Mouse (Mus musculus): ENCODE results near the gene Neurl1b. TPM values are rescaled to one million over a fixed set of nuclear protein-coding genes. Genes with fewer than 3 reads are reported as not detected.

The Neurl1b gene
- polyA plus RNA-seq, 1 experiment from 2014 or later: 0.19 TPM

DNA sequence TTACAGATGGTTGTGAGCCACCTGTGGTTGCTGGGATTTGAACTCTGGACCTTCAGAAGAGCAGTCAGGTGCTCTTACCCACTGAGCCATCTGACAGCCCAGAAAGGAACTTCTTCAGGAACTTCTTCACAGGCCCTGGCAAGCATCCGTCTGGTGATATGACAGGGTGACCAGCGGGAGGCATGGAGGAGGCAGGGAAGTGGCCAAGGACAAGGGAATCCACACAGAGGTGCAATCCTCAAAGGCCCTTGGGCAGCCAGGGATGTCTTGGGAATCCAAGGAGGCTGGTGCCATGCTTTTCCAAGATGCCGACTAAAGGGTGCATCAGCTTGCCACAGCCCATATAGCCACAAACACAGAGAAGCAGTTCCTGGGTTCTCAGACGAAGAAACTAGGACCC is 53.0 kb downstream of the Neurl1b start:
- DNase-seq (ENCODE audit: low spot score): no peak
- Histone ChIP-seq H3K4me1 (peaks cover 7% of the 10 kb centered on the region), H3K36me3 (no peaks in the 10 kb centered on the region), H3K4me3 (no peak overlapping the region), H3K9me3 (replicated peaks) (no peaks in the 10 kb centered on the region), H3K27ac (replicated peaks) (no peak overlapping the region), H3K27me3 (ENCODE audit: low read depth, poor library complexity, severe bottlenecking) (peaks cover 14% of the 10 kb centered on the region; the same call in 1 of the 2 replicates)
- 87% methylated on average over 4 of the region's 4 CpGs for WGBS

DNA sequence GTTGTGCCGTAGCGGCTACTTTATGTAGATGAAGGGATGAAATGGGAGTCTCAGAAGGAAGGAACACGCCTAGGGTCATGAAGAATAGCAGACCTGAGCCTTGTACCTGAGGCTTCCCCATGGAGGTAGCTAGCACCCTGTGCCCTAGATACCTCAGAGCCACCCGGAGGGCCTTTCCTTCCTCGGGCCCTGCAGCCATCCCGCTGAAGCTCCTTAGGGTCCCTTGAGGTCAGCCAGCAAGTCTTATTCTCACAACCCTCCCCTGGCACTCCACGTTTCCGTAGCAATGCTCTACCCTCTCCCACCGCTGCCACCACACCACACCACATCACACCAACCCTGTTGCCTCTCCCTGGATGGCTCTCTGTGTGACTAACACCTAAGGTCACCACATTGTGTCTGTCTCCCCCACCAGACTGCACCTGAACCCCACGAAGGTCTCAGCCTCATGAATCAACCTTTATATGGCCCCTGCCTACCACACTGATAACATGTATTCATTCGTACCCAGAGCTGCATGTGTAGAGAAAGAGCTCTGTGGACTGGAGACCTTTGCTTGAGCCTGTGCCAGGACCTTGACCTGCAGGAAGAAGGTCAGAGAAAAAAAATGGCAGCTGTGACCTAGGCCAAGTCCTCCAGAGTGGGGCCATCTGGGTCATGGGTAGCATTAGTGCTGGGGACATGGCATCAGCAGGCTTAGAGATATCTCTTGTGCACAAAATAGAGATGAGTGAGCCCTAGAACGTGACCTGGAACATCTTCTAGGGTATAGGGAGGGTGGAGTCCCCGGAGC is 53.7 kb downstream of the Neurl1b start:
- Histone ChIP-seq H3K4me3 (no peak overlapping the region), H3K9me3 (replicated peaks) (no peaks in the 10 kb centered on the region), H3K4me1 (peaks cover 5% of the 10 kb centered on the region), H3K36me3 (no peaks in the 10 kb centered on the region), H3K27ac (replicated peaks) (no peak overlapping the region), H3K27me3 (ENCODE audit: low read depth, poor library complexity, severe bottlenecking) (peaks cover 12% of the 10 kb centered on the region; the same call in 1 of the 2 replicates)
- DNase-seq (ENCODE audit: low spot score): no peak
- 83% methylated on average over 13 of the region's 13 CpGs for WGBS

DNA sequence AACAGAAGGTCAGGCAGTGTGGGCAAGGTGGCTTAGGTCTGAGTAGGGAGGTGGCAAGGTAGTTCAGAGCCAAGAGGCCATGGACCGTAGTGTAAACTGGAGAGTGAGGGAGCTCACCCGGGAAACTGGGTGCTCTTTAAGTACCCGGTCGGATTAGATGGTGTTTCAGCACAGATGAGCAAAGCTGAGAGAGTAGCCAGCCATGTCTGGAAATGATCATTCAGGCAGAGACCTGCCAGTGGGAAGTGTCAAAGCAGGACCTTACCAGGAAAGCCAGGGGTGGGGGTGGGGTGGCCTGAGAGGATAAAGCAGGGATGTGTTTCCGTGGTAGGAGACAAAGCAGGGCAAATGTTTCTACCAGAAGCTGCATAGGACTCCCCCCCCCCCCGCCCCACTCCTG is 62.2 kb downstream of the Neurl1b start:
- no peaks in the 10 kb centered on the region for H3K9me3 ChIP-seq (replicated peaks)
- DNase-seq (ENCODE audit: low spot score): no peak

DNA sequence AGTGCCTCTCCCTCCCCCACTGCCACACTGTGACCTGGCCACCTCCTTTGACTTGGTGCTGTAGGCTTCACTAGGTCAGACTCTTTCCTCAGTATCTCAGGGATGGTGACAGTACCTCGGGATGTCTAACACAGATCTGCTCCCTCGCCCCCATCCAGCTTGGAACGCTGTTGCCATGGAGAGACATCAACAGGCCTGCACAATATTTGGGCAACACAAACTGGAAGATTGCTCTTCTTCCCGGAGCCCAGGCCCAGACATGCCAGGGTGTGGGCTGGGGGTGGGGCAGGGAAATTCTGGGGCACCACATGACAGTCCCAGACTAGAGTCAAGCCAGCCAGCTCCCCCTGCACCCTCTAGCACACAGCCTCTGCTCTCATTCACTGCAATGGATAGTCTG is 64.0 kb downstream of the Neurl1b start:
- Histone ChIP-seq H3K27me3 (ENCODE audit: low read depth, poor library complexity, severe bottlenecking) (no peaks in the 10 kb centered on the region), H3K27ac (replicated peaks) (no peak overlapping the region), H3K36me3 (no peaks in the 10 kb centered on the region), H3K9me3 (replicated peaks) (no peaks in the 10 kb centered on the region), H3K4me3 (no peak overlapping the region), H3K4me1 (no peaks in the 10 kb centered on the region)
- DNase-seq (ENCODE audit: low spot score): no peak
- 85% methylated on average over 4 of the region's 4 CpGs for WGBS

More for the DNA sequence above, 62.2 kb downstream of the Neurl1b start:
- Histone ChIP-seq H3K36me3 (no peaks in the 10 kb centered on the region), H3K27me3 (ENCODE audit: low read depth, poor library complexity, severe bottlenecking) (no peaks in the 10 kb centered on the region), H3K27ac (replicated peaks) (no peak overlapping the region), H3K4me3 (no peak overlapping the region), H3K4me1 (no peaks in the 10 kb centered on the region)
- WGBS: 72% methylated on average over 6 of the region's 6 CpGs

DNA sequence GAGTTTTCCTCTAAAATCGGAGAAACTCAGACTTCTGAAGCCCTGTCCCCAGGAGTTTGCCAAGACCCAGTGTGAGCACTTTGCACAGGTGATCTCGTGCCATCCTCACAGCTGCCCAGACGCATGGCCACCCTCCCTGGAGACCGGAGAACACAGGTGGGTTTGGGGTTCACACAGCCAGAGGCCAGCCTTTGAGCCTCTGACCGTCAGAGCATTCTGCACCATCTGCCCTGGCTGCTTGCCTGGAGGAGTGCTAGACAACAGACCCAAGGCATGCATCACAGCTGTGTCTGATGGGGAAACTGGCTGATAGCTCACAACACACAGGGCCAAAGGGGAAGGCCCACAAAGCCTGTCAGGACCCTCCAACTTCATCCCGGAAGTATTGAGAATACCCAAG is 65.0 kb downstream of the Neurl1b start:
- Histone ChIP-seq H3K4me3 (no peak overlapping the region), H3K36me3 (no peaks in the 10 kb centered on the region), H3K9me3 (replicated peaks) (no peaks in the 10 kb centered on the region), H3K27ac (replicated peaks) (no peak overlapping the region), H3K27me3 (ENCODE audit: low read depth, poor library complexity, severe bottlenecking) (no peaks in the 10 kb centered on the region), H3K4me1 (no peaks in the 10 kb centered on the region)
- WGBS: 85% methylated on average over 6 of the region's 6 CpGs
- DNase-seq (ENCODE audit: low spot score): no peak

DNA sequence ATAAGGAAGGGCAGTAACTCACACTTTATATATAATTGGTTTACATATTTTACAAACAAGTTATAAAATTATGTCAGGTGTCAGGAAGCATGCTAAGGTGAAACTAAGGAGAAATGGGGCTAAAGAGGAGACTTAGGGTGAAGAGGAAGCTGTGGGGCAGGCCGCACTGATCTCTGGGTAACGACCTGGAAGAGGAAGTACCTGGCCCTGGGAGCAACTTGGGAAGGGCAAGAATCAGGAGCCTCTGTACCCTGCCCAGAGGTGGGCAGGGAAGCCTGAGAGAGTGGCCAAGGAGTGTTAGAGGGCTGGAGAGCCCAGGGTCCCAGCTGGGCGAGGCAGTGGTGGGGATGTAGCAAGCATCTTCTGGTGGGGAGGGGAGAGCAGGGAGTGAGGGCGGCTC is 66.3 kb downstream of the Neurl1b start:
- H3K4me3 ChIP-seq: no peak overlapping the region
- WGBS: 81% methylated on average over 4 of the region's 4 CpGs
- no peaks in the 10 kb centered on the region for H3K4me1 ChIP-seq
- DNase-seq (ENCODE audit: low spot score): no peak
- H3K36me3 ChIP-seq: no peaks in the 10 kb centered on the region
- no peak overlapping the region; the same call in 1 of the 2 replicates for H3K27ac ChIP-seq (replicated peaks)
- H3K27me3 ChIP-seq (ENCODE audit: low read depth, poor library complexity, severe bottlenecking): no peaks in the 10 kb centered on the region
- H3K9me3 ChIP-seq (replicated peaks): no peaks in the 10 kb centered on the region

DNA sequence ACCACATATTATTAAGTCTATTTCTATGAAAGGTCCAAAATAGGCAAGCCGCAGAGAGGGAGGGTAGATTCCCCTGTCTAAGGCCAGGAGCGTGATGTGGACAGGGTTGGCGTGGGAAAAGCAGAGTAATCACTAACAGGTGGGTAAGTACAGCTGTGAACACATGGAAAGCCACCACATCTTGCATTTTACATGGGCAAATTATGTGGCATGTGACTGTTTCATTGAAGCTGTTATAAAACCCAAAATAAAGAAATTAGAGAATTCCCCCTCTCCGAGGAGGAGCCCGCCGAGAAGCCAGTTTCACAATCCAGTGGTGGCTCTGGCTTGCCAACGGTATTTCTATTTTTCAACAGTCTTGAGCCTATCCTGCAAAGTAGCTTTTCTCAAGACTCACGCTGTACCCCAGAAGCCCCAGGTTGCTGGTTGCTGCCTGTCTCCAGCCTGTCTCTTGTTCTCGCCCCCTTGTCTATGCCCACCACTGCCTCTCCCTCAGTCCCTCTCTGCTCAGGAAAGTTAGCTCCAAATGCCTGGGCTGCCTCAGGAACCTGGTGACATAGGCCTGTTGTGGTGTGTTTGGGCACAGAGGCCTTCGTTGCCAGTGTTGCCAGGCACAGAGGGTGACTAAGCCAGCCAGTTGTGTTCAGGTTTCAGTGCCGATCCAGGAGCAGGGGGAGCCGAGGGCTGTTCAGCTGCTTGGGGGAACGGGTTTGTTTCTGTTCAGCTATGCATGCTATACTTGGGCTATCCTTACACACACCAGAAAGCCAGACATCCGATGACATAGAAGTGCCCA is 70.2 kb downstream of the Neurl1b start:
- no peak for DNase-seq (ENCODE audit: low spot score)
- WGBS: 87% methylated on average over 14 of the region's 14 CpGs
- Histone ChIP-seq H3K4me3 (no peak overlapping the region), H3K27me3 (ENCODE audit: low read depth, poor library complexity, severe bottlenecking) (no peaks in the 10 kb centered on the region), H3K4me1 (no peaks in the 10 kb centered on the region), H3K9me3 (replicated peaks) (no peaks in the 10 kb centered on the region), H3K36me3 (no peaks in the 10 kb centered on the region), H3K27ac (replicated peaks) (no peak overlapping the region)

DNA sequence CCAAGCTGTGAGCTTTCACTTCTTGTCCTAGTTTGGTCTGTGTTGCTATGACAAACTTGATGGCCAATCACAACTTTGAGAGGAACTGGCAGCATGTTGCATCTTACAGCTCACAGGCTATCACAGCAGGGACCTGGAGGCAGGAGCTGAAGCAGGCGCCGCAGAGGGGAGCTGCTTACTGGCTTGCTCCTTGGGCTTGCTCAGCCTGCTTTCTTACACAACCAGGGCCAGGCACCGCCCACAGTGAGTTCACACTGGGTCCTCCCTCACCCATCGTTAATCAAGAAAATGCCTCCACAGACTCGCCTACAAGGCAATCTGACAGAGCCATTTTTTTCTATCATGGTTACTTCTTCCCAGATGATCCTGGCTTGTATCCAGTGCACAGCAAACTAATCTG is 72.6 kb downstream of the Neurl1b start:
- Histone ChIP-seq H3K4me3 (no peak overlapping the region), H3K9me3 (replicated peaks) (peaks cover 6% of the 10 kb centered on the region; the same call in 1 of the 2 replicates), H3K27ac (replicated peaks) (no peak overlapping the region), H3K36me3 (no peaks in the 10 kb centered on the region), H3K4me1 (no peaks in the 10 kb centered on the region), H3K27me3 (ENCODE audit: low read depth, poor library complexity, severe bottlenecking) (no peaks in the 10 kb centered on the region)
- DNase-seq (ENCODE audit: low spot score): no peak
- 76% methylated on average over 5 of the region's 5 CpGs for WGBS

DNA sequence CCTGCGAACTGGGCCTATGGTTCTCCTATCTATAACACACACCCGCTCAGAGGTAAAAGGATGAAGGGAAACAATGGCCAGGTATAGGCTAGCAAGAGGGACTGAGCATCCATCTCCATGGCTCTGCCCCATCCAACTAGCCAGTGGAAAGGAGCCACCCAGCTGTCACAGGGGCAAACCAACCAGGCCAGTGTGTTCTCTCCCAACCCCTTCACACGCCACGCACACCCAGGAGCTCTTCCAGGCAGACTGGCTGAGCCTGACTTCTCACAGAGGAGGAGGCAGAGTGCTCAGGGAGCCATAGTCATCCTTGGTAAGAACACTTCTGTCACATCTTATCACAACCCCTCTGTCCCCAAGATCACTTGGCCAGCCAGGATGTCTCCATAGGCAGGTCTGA is 73.3 kb downstream of the Neurl1b start:
- no peak overlapping the region for H3K27ac ChIP-seq (replicated peaks)

DNA sequence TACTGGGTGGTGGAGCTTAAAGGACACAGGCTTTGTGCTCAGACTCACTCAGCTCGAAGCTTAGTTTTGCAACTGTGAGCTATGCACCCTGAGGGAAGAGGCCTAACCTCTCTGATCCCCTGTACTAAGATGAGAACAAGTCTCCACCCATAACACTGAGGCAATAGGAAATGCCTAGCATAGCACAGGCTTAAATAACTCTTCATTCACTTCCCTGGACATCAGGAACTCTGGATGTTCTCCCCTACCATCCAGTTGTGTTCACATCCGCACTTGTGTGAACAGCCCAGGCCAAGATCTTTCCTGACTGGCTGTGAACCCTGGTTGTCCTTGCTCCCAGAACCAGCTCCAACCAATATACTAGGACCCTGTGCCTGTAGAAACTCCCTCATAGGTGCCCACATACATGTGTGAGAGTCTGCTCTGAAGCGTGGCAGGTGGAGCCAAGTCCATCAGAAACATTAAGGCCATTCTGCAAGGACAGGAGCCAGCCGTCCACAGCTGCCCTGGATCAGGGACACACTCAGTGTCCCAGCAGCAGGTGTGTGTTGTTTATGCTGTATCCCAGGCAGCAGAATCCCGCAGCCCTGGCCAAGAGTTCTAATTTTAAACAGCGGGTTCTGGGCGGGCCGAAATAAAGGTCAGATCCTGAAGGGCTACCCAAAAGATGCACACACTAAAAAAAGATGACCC is 74.2 kb downstream of the Neurl1b start:
- no peak overlapping the region for H3K4me3 ChIP-seq
- peaks cover 20% of the 10 kb centered on the region for H3K9me3 ChIP-seq (replicated peaks)
- DNase-seq (ENCODE audit: low spot score): no peak
- H3K27ac ChIP-seq (replicated peaks): no peak overlapping the region
- no peaks in the 10 kb centered on the region for H3K36me3 ChIP-seq
- H3K4me1 ChIP-seq: no peaks in the 10 kb centered on the region
- WGBS: 87% methylated on average over 8 of the region's 8 CpGs
- H3K27me3 ChIP-seq (ENCODE audit: low read depth, poor library complexity, severe bottlenecking): no peaks in the 10 kb centered on the region

More for the DNA sequence above, 73.3 kb downstream of the Neurl1b start:
- DNase-seq (ENCODE audit: low spot score): no peak
- WGBS: 89% methylated on average over 4 of the region's 4 CpGs
- Histone ChIP-seq H3K4me3 (no peak overlapping the region), H3K4me1 (no peaks in the 10 kb centered on the region), H3K36me3 (no peaks in the 10 kb centered on the region), H3K27me3 (ENCODE audit: low read depth, poor library complexity, severe bottlenecking) (no peaks in the 10 kb centered on the region), H3K9me3 (replicated peaks) (peaks cover 13% of the 10 kb centered on the region)

DNA sequence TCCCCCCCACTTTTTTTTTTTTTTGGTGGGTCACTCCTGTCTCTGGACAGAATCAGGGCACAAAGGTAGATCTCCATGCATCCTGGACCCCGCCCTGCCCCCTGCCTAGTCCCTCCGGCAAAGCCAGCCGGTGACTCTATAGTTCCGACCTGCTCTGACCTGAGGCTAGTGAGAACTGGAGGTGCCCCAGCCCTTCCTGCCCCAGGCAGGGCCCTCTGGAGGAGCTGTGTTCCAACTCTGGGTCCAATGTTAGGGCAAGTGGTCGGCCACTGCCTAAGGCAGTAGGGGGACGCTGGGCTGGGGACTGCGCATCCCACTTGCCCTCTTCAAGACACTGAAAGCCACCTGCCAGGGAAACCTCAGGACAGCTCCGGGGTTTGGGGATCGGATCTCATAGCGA is 75.4 kb downstream of the Neurl1b start:
- H3K27ac ChIP-seq (replicated peaks): no peak overlapping the region
- WGBS: 85% methylated on average over 10 of the region's 10 CpGs
- no peak for DNase-seq (ENCODE audit: low spot score)

DNA sequence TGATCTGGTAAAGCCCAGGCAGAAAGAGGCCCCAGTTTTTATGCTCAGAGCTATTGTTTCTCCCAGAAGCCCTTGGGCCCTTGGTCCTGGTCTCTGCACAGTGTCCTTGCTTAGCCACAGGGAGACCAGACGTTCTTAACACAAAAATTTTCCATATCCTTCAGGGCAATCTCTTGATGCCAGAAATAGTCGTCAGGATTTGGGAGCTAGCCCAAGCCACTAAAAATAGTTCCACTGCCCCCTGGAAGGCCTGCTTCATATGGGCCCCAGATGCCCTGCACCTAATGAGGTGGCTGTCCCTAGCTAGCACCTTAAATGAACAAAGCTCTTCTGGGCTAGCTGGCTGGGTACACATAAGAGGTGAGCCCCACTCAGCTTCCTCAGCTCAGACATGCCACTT is 76.3 kb downstream of the Neurl1b start:
- WGBS: 89% methylated on average over 2 of the region's 2 CpGs
- H3K27ac ChIP-seq (replicated peaks): no peak overlapping the region
- H3K36me3 ChIP-seq: no peaks in the 10 kb centered on the region
- H3K4me1 ChIP-seq: no peaks in the 10 kb centered on the region
- peaks cover 20% of the 10 kb centered on the region for H3K9me3 ChIP-seq (replicated peaks)
- H3K27me3 ChIP-seq (ENCODE audit: low read depth, poor library complexity, severe bottlenecking): no peaks in the 10 kb centered on the region
- no peak overlapping the region for H3K4me3 ChIP-seq
- DNase-seq (ENCODE audit: low spot score): no peak

More for the DNA sequence above, 75.4 kb downstream of the Neurl1b start:
- H3K4me3 ChIP-seq: no peak overlapping the region
- H3K9me3 ChIP-seq (replicated peaks): peaks cover 20% of the 10 kb centered on the region
- H3K36me3 ChIP-seq: no peaks in the 10 kb centered on the region
- H3K27me3 ChIP-seq (ENCODE audit: low read depth, poor library complexity, severe bottlenecking): no peaks in the 10 kb centered on the region
- no peaks in the 10 kb centered on the region for H3K4me1 ChIP-seq

Measured in midbrain, embryonic 10.5 days (tissue).